Mouse (Mus musculus) spleen, adult 2 months (tissue): ENCODE measurements around the gene Slit3.

Source experiments
- CTCF ChIP-seq: fragments of 200-500 bp; IDR thresholded peaks from 2 replicates; pipeline ENCODE4 v1.5.1; 2011; ENCODE audit warnings: mild to moderate bottlenecking, inconsistent platforms; ENCODE audit not compliant: insufficient read depth, insufficient read length, insufficient replicate concordance; ENCODE audit errors: extremely low read depth
- POLR2A ChIP-seq: fragments of 200-500 bp; IDR thresholded peaks from 2 replicates; pipeline ENCODE4 v1.6.1; 2011; ENCODE audit warnings: low read depth, low read length, inconsistent platforms

DNA sequence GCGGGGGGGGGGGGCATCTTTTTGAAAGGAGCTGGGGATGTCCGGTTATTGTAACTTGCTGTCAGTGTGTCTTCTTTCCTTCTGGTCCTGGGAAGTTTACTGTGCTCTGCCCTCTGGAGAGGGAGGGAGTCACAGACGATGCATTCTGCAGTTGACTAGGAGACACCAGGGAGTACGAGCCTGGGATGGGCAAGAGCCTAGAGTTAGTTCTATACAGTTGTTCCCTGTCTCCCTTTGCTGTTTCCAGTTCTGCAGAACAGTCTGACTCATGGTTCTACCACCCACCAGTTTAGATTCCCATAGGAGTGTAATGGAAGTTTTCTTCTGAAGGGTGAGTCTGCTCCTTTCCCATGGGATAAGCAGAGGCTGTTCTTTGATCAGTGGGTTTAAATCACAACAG is 229.9 kb downstream of the Slit3 start:
- TF ChIP-seq POLR2A (no peak), CTCF (no peak)
